Mouse (Mus musculus): Measurements from ENCODE around the gene Cdh6. TPM values are rescaled to one million over a fixed set of nuclear protein-coding genes. Genes with fewer than 3 reads are reported as not detected.
A peak's percentile ranks its signal among the peaks of the same experiment; 100 is the strongest.

Cdh6 gene
- total RNA-seq, 1 experiment: 1.6 TPM

DNA sequence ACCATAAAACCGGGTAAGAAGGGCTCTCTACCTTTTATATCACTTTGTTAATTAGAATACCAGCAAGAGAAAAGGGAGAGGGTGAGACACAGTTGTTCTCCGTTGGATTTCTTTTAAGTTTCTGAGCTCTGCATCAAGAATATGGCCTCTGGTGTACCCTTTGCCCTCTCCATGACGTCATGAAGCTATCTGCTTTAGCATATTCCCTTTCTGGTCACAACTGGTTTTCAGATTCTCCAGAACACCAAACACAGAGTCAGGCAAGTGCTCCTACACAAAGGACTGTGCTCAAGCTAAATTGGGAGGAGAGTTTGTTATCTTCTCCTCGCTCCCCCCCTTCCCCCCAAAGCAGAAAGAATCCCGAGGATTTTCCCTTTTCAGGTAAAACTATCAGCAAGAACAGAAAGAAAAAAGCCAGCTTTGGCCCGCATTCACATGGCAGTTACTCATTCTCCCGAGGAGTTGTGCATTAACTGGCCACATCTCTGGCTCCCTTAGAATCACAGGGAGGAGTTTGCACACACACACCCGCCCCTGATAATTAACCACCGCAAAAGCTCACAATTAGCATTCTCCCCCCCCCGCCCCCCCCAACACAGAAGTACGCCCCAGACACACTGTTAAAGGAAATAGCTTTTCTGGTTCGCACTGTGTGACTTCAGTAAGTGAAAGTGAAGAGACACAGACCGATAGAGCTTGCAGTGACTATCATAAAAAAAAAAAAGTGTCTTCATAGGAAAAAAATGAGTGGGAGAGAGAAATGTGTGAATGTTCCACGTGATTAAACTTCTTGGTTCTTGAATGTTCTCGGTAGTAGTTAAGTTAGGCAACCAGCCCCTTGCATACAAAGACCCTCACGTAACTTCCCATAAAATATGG is 1.8 kb downstream of the Cdh6 start:
- DNase-seq (ENCODE audit: low read depth, low spot score): no peak
- H3K27ac ChIP-seq (ENCODE audit: insufficient read depth, low read depth, low read length, poor library complexity, severe bottlenecking): no peak overlapping the region
- H3K9me3 ChIP-seq (ENCODE audit: control insufficient read depth, insufficient read depth, low read depth, low read length): no peaks in the 10 kb centered on the region
- TF ChIP-seq ZC3H11A (IDR thresholded peaks at IDR 0.05; ENCODE audit: borderline replicate concordance, low read depth, low read length) (no peak), MAFK (IDR thresholded peaks at IDR 0.05; ENCODE audit: insufficient read depth, low read depth, low read length) (no peak), HCFC1 (IDR thresholded peaks at IDR 0.05; ENCODE audit: borderline replicate concordance, insufficient read depth, low read length) (no peak), CHD2 (IDR thresholded peaks at IDR 0.05; ENCODE audit: low read depth, low read length) (no peak), ZNF384 (IDR thresholded peaks at IDR 0.05; ENCODE audit: low read depth, low read length) (no peak)
- no peak overlapping the region for H3K9ac ChIP-seq (ENCODE audit: insufficient read depth, low read depth, low read length, poor library complexity, severe bottlenecking)
- peak overlapping the region in 1 of 2 experiments; percentile 74; a peak in 1 of 4 replicates for H3K4me3 ChIP-seq (ENCODE audit: insufficient read depth in 1 of 2, low read depth in 1 of 2, low read length in 2 of 2, poor library complexity in 1 of 2, severe bottlenecking in 1 of 2)
- peaks cover 2 to 4% of the 10 kb centered on the region in 2 experiments; a peak in 1 of 4 replicates for H3K4me1 ChIP-seq (ENCODE audit: control insufficient read depth in 2 of 2, insufficient read depth in 2 of 2, low read length in 2 of 2, poor library complexity in 1 of 2)
- H3K36me3 ChIP-seq (ENCODE audit: control insufficient read depth, insufficient read depth, low read length, poor library complexity, severe bottlenecking): no peaks in the 10 kb centered on the region
- in situ Hi-C loops (cut with MboI; ENCODE audit: low sequenced_read_pairs in 2 of 2, unreplicated experiment in 2 of 2): no loop called here

DNA sequence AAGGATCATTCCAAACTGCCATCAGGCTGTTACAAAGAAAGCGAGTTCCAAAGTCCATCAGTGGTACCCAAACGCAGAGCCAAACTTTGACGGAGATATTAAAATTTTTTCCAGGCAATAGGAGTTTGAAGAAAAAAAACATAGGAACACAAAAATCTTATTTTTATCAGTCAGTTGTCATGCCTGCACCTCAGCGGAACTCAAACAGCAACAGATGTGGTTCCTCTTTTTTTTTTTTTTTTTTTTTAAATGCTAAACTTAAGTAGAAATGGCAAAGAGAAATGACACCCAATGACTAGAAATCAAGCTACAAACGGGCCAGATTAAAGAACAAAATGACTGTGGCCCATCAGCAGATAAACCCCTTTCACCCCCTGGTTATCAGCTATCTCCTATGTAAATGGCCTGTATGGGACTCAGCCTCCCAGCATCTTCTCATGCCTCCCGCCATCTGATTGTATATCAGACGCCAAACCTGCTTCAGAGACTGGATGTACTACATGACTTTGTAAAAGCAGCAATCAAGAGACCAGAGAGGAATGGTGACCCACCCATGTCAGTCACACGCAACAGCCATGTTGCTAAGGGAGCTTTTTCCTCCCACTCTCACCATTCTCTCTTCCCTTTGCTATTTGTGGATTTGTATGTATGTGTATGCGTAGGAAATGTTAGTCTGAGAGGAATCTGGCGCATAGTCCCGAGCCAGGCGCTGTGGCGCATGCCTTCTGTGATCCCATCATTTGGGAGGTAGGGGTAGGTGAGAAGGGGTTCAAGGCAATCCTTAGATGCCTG is 8.2 kb downstream of the Cdh6 start:
- Histone ChIP-seq H3K4me3 (ENCODE audit: insufficient read depth in 1 of 2, low read depth in 1 of 2, low read length in 2 of 2, poor library complexity in 1 of 2, severe bottlenecking in 1 of 2) (no peak overlapping the region), H3K4me1 (ENCODE audit: control insufficient read depth in 2 of 2, insufficient read depth in 2 of 2, low read length in 2 of 2, poor library complexity in 1 of 2) (no peaks in the 10 kb centered on the region), H3K9ac (ENCODE audit: insufficient read depth, low read depth, low read length, poor library complexity, severe bottlenecking) (no peak overlapping the region), H3K27ac (ENCODE audit: insufficient read depth, low read depth, low read length, poor library complexity, severe bottlenecking) (no peak overlapping the region), H3K36me3 (ENCODE audit: control insufficient read depth, insufficient read depth, low read length, poor library complexity, severe bottlenecking) (no peaks in the 10 kb centered on the region), H3K9me3 (ENCODE audit: control insufficient read depth, insufficient read depth, low read depth, low read length) (no peaks in the 10 kb centered on the region)
- no peak for TF ChIP-seq CHD2 (IDR thresholded peaks at IDR 0.05; ENCODE audit: low read depth, low read length)
- TF ChIP-seq HCFC1 (IDR thresholded peaks at IDR 0.05; ENCODE audit: borderline replicate concordance, insufficient read depth, low read length): no peak
- TF ChIP-seq ZC3H11A (IDR thresholded peaks at IDR 0.05; ENCODE audit: borderline replicate concordance, low read depth, low read length): no peak
- no peak for TF ChIP-seq MAFK (IDR thresholded peaks at IDR 0.05; ENCODE audit: insufficient read depth, low read depth, low read length)
- no peak for TF ChIP-seq ZNF384 (IDR thresholded peaks at IDR 0.05; ENCODE audit: low read depth, low read length)
- in situ Hi-C loops (cut with MboI; ENCODE audit: low sequenced_read_pairs in 2 of 2, unreplicated experiment in 2 of 2): no loop called here
- DNase-seq (ENCODE audit: low read depth, low spot score): no peak

DNA sequence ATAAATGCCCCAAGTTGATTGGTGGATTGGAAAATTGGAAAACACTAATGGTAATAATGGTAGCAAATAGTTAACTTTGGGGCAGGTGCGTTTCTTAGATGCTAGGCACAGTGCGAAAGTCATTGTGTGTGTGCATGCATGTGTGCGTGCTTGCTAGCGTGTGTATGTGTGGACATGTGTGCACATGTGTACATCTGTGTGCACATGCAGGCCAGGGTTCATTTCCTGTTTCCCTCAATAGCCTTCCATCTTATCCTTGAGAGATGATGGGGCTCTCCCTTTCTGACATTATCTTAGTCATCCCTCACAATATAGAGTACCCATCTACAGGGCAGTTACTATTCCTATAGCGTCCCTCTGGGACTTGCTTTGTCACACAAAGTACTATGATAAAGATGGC is 17.7 kb downstream of the Cdh6 start:
- Histone ChIP-seq H3K4me3 (ENCODE audit: insufficient read depth in 1 of 2, low read depth in 1 of 2, low read length in 2 of 2, poor library complexity in 1 of 2, severe bottlenecking in 1 of 2) (no peak overlapping the region), H3K4me1 (ENCODE audit: control insufficient read depth in 2 of 2, insufficient read depth in 2 of 2, low read length in 2 of 2, poor library complexity in 1 of 2) (no peaks in the 10 kb centered on the region), H3K9ac (ENCODE audit: insufficient read depth, low read depth, low read length, poor library complexity, severe bottlenecking) (no peak overlapping the region), H3K9me3 (ENCODE audit: control insufficient read depth, insufficient read depth, low read depth, low read length) (no peaks in the 10 kb centered on the region), H3K36me3 (ENCODE audit: control insufficient read depth, insufficient read depth, low read length, poor library complexity, severe bottlenecking) (no peaks in the 10 kb centered on the region), H3K27ac (ENCODE audit: insufficient read depth, low read depth, low read length, poor library complexity, severe bottlenecking) (no peak overlapping the region)
- TF ChIP-seq MAFK (IDR thresholded peaks at IDR 0.05; ENCODE audit: insufficient read depth, low read depth, low read length) (no peak), ZC3H11A (IDR thresholded peaks at IDR 0.05; ENCODE audit: borderline replicate concordance, low read depth, low read length) (no peak), CHD2 (IDR thresholded peaks at IDR 0.05; ENCODE audit: low read depth, low read length) (no peak), HCFC1 (IDR thresholded peaks at IDR 0.05; ENCODE audit: borderline replicate concordance, insufficient read depth, low read length) (no peak), ZNF384 (IDR thresholded peaks at IDR 0.05; ENCODE audit: low read depth, low read length) (no peak)
- no peak for DNase-seq (ENCODE audit: low read depth, low spot score)
- in situ Hi-C loops (cut with MboI; ENCODE audit: low sequenced_read_pairs in 2 of 2, unreplicated experiment in 2 of 2): no loop called here

DNA sequence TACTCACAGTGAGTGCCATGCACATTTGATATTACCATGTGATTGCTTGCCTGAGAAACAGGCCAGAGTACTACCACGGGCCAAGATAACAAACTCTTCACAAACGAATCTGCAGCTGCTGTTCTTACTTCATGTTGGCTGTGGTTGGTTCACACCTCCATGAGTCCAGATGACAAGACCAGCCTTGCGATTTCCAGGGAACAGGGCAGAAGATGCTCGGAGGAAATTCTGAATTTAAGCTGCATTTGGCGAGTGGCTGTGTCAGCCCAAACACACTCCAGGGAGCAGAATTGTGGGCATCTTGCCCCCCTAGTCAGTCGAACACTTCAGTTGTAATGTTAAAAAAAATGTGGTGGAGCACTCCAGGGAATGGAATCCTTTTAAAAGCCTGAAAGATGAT is 18.1 kb downstream of the Cdh6 start:
- Histone ChIP-seq H3K9ac (ENCODE audit: insufficient read depth, low read depth, low read length, poor library complexity, severe bottlenecking) (no peak overlapping the region), H3K36me3 (ENCODE audit: control insufficient read depth, insufficient read depth, low read length, poor library complexity, severe bottlenecking) (no peaks in the 10 kb centered on the region), H3K9me3 (ENCODE audit: control insufficient read depth, insufficient read depth, low read depth, low read length) (no peaks in the 10 kb centered on the region), H3K27ac (ENCODE audit: insufficient read depth, low read depth, low read length, poor library complexity, severe bottlenecking) (no peak overlapping the region), H3K4me3 (ENCODE audit: insufficient read depth in 1 of 2, low read depth in 1 of 2, low read length in 2 of 2, poor library complexity in 1 of 2, severe bottlenecking in 1 of 2) (no peak overlapping the region), H3K4me1 (ENCODE audit: control insufficient read depth in 2 of 2, insufficient read depth in 2 of 2, low read length in 2 of 2, poor library complexity in 1 of 2) (no peaks in the 10 kb centered on the region)
- in situ Hi-C loops (cut with MboI; ENCODE audit: low sequenced_read_pairs in 2 of 2, unreplicated experiment in 2 of 2): no loop called here
- TF ChIP-seq ZNF384 (IDR thresholded peaks at IDR 0.05; ENCODE audit: low read depth, low read length): no peak
- TF ChIP-seq HCFC1 (IDR thresholded peaks at IDR 0.05; ENCODE audit: borderline replicate concordance, insufficient read depth, low read length): no peak
- TF ChIP-seq ZC3H11A (IDR thresholded peaks at IDR 0.05; ENCODE audit: borderline replicate concordance, low read depth, low read length): no peak
- no peak for TF ChIP-seq CHD2 (IDR thresholded peaks at IDR 0.05; ENCODE audit: low read depth, low read length)
- TF ChIP-seq MAFK (IDR thresholded peaks at IDR 0.05; ENCODE audit: insufficient read depth, low read depth, low read length): no peak
- no peak for DNase-seq (ENCODE audit: low read depth, low spot score)

Data from ES-E14 (cell line).